13 mouse cellular contexts compared by ENCODE assay signal in genomic region chr2:27438281-27438680, GRCm38 (mm10). TPM values are rescaled to one million over a fixed set of nuclear protein-coding genes. Genes with fewer than 3 reads are reported as not detected.
DNase-seq lines count a peak whose midpoint lies in the region; ATAC-seq and TF ChIP-seq lines count a peak whose summit lies in the region.
"Had no signal": no experiment of that assay in that cellular context is flagged by ENCODE, and none has a peak within 500 bp of the region (broad histone marks: within the 10 kb centered on the region; RNA-seq: fewer than 3 reads in every experiment).

No protein-coding gene starts in this region.

- TF ChIP-seq CTCF in cerebellum, adult 2 months (IDR thresholded peaks at IDR 0.05; ENCODE audit: borderline replicate concordance, insufficient read depth, low read depth, low read length) = no peak

- H3K4me1 ChIP-seq in limb, embryonic 11.5 days (ENCODE audit: control insufficient read depth, insufficient read depth, low read length) = peaks cover 11% of the 10 kb centered on the region
- H3K4me1 ChIP-seq in cerebellum, adult 2 months (ENCODE audit: control insufficient read depth, insufficient read depth, low read length) = 0 out of 2 replicates have a peak, but pooled peaks cover 3% of the 10 kb centered on the region
- H3K4me1 ChIP-seq in forebrain, embryonic 16.5 days (replicated peaks; ENCODE audit: control insufficient read depth, insufficient read depth, low read length) = peaks cover 11% of the 10 kb centered on the region

- no peaks in the 10 kb centered on the region for H3K27me3 ChIP-seq in limb, embryonic 11.5 days (ENCODE audit: control insufficient read depth, insufficient read depth, low read length)
- no peaks in the 10 kb centered on the region for H3K27me3 ChIP-seq in cerebellum, adult 2 months (ENCODE audit: control insufficient read depth, insufficient read depth, low read length)
- H3K27me3 ChIP-seq in forebrain, embryonic 16.5 days (replicated peaks; ENCODE audit: control insufficient read depth, insufficient read depth, low read length) = no peaks in the 10 kb centered on the region
- H3K27me3 ChIP-seq: embryonic facial prominence, embryonic 13.5 days; liver, embryonic 15.5 days; neural tube, embryonic 13.5 days had no signal

- DNase-seq in heart, postnatal 4 days = peak; percentile 30
- no peak for DNase-seq in heart, postnatal 25 days (ENCODE audit: low spot score)
- peak; percentile 62 for DNase-seq in NIH3T3 (ENCODE audit: low read depth)
- peak; percentile 52 for DNase-seq in limb, embryonic 11.5 days (ENCODE audit: low spot score)
- peak; percentile 70 for DNase-seq in thymus, postnatal 0 days (ENCODE audit: low spot score)
- no peak for DNase-seq in cerebellum, adult 2 months
- DNase-seq in heart, postnatal 10 days = no peak
- DNase-seq: heart, adult 11 months; kidney, adult 18-20 months had no signal

- intact Hi-C loops in heart, postnatal 25 days (cut with DNase I) = no loop called here
- intact Hi-C loops in heart, postnatal 10 days (cut with DNase I) = no loop called here

- no peak overlapping the region for H3K4me3 ChIP-seq in limb, embryonic 11.5 days (ENCODE audit: low read depth, low read length)
- H3K4me3 ChIP-seq in cerebellum, adult 2 months (replicated peaks; ENCODE audit: insufficient read depth, low read depth, low read length) = no peak overlapping the region
- H3K4me3 ChIP-seq in forebrain, embryonic 16.5 days (replicated peaks; ENCODE audit: low read length) = no peak overlapping the region
- H3K4me3 ChIP-seq: embryonic facial prominence, embryonic 13.5 days; liver, embryonic 15.5 days; neural tube, embryonic 13.5 days had no signal

- ATAC-seq in limb, embryonic 11.5 days (ENCODE audit: insufficient number of reproducible peaks, low FRiP score, low TSS enrichment, low read depth) = no peak
- ATAC-seq in forebrain, embryonic 16.5 days = no peak

- H3K36me3 ChIP-seq in limb, embryonic 11.5 days (ENCODE audit: control insufficient read depth, insufficient read depth, low read length) = no peaks in the 10 kb centered on the region
- H3K36me3 ChIP-seq in forebrain, embryonic 16.5 days (ENCODE audit: control insufficient read depth, insufficient read depth) = no peaks in the 10 kb centered on the region
- H3K36me3 ChIP-seq: embryonic facial prominence, embryonic 13.5 days; liver, embryonic 15.5 days; neural tube, embryonic 13.5 days had no signal

- 11% methylated on average over 11 of the region's 11 CpGs for WGBS in limb, embryonic 11.5 days
- 33% methylated on average over 11 of the region's 11 CpGs for WGBS in cerebellum, adult 2 months
- 29% methylated on average over 11 of the region's 11 CpGs for WGBS in forebrain, embryonic 16.5 days

- H3K9me3 ChIP-seq in limb, embryonic 11.5 days (ENCODE audit: control insufficient read depth, low read length) = no peaks in the 10 kb centered on the region
- no peaks in the 10 kb centered on the region for H3K9me3 ChIP-seq in forebrain, embryonic 16.5 days (ENCODE audit: control insufficient read depth, low read length)
- H3K9me3 ChIP-seq: embryonic facial prominence, embryonic 13.5 days; liver, embryonic 15.5 days; neural tube, embryonic 13.5 days had no signal

- H3K9ac ChIP-seq in limb, embryonic 11.5 days (ENCODE audit: low read length) = no peak overlapping the region
- no peak overlapping the region for H3K9ac ChIP-seq in forebrain, embryonic 16.5 days (replicated peaks; ENCODE audit: low read depth, low read length)
- H3K9ac ChIP-seq: embryonic facial prominence, embryonic 13.5 days; liver, embryonic 15.5 days; neural tube, embryonic 13.5 days had no signal

- H3K27ac ChIP-seq in limb, embryonic 11.5 days (replicated peaks; ENCODE audit: low read depth, low read length) = no peak overlapping the region
- H3K27ac ChIP-seq in cerebellum, adult 2 months (ENCODE audit: insufficient read depth, low read length) = no peak overlapping the region
- no peak overlapping the region for H3K27ac ChIP-seq in forebrain, embryonic 16.5 days (ENCODE audit: low read length)
- H3K27ac ChIP-seq: embryonic facial prominence, embryonic 13.5 days; liver, embryonic 15.5 days; neural tube, embryonic 13.5 days had no signal

- TF ChIP-seq POLR2A in cerebellum, adult 2 months (IDR thresholded peaks at IDR 0.05; ENCODE audit: borderline replicate concordance, insufficient read depth, low read length) = no peak

- H3K4me2 ChIP-seq in limb, embryonic 11.5 days (ENCODE audit: low read depth, severe bottlenecking) = no peak overlapping the region
- H3K4me2 ChIP-seq in forebrain, embryonic 16.5 days (ENCODE audit: low read length) = no peak overlapping the region
- H3K4me2 ChIP-seq: embryonic facial prominence, embryonic 13.5 days; liver, embryonic 15.5 days; neural tube, embryonic 13.5 days had no signal

RNA-seq across cellular contexts. Expression of gene Brd3os, which starts 3.8 kb away (rescaled TPM):
- 1 to 10 TPM in 1 of 2 experiments, under 1 TPM in 1; 0.90 to 1.1 TPM for total RNA-seq in heart, postnatal 4 days (2021)
- 1 to 10 TPM in 1 of 2 experiments, under 1 TPM in 1; 0.70 to 1.3 TPM for total RNA-seq in heart, postnatal 25 days (2021)
- 9.8 and 10.1 TPM in 2 replicates for polyA plus RNA-seq in limb, embryonic 11.5 days (2014; fragmentation: Nextera tagmentation; extraction: Ambion mirVana)
- 2.0 and 2.1 TPM in 2 replicates for polyA plus RNA-seq in thymus, postnatal 0 days (2015; fragmentation: Nextera tagmentation; extraction: Ambion mirVana)
- 36.0 and 38.0 TPM in 2 replicates for polyA plus RNA-seq in cerebellum, adult 2 months (2012; rRNA removed)
- polyA plus RNA-seq in forebrain, embryonic 16.5 days (2015; fragmentation: Nextera tagmentation; extraction: Ambion mirVana) = 31.6 and 34.3 TPM in 2 replicates
- total RNA-seq in heart, postnatal 10 days (2021) = 1 to 10 TPM; 1.1 to 2.1 TPM

RNA-seq across cellular contexts. Expression of gene Vav2, which starts 11.4 kb away (rescaled TPM):
- total RNA-seq in heart, postnatal 4 days (2021) = 10 to 100 TPM; 13.3 to 14.8 TPM
- 10 to 100 TPM; 12.7 to 13.6 TPM for total RNA-seq in heart, postnatal 25 days (2021)
- 6.8 and 7.3 TPM in 2 replicates for polyA plus RNA-seq in limb, embryonic 11.5 days (2014; fragmentation: Nextera tagmentation; extraction: Ambion mirVana)
- polyA plus RNA-seq in thymus, postnatal 0 days (2015; fragmentation: Nextera tagmentation; extraction: Ambion mirVana) = 6.4 and 7.9 TPM in 2 replicates
- 14.7 and 16.1 TPM in 2 replicates for polyA plus RNA-seq in cerebellum, adult 2 months (2012; rRNA removed)
- polyA plus RNA-seq in forebrain, embryonic 16.5 days (2015; fragmentation: Nextera tagmentation; extraction: Ambion mirVana) = 11.9 and 13.1 TPM in 2 replicates
- total RNA-seq in heart, postnatal 10 days (2021) = 10 to 100 TPM; 13.1 to 14.4 TPM

Comparison
In these comparisons a context has a peak if more than half of its experiments do, and no peak if none do; other contexts are left out.
1. DNase-seq: peak in heart, postnatal 4 days (single experiment), NIH3T3 (single experiment), limb, embryonic 11.5 days (single experiment) and thymus, postnatal 0 days (single experiment); none in heart, postnatal 25 days (single experiment), cerebellum, adult 2 months (0 of 2) and heart, postnatal 10 days (0 of 2).